Mouse (Mus musculus): ENCODE results near the gene Kcnn1. TPM values are rescaled to one million over a fixed set of nuclear protein-coding genes. Genes with fewer than 3 reads are reported as not detected.
A peak's percentile ranks its signal among the peaks of the same experiment; 100 is the strongest.

Gene Kcnn1
- polyA plus RNA-seq, 2 experiments: 2.5 to 9.1 TPM

- WGBS: 16% methylated on average over 15 of the region's 15 CpGs
- H3K4me3 ChIP-seq (replicated peaks; ENCODE audit: low read length): peak overlapping the region; percentile 54; the same call in 1 of the 2 replicates
- peaks cover 3% of the 10 kb centered on the region; the same call in 1 of the 2 replicates for H3K4me1 ChIP-seq (ENCODE audit: control insufficient read depth, insufficient read depth, low read length)
- H3K9me3 ChIP-seq (ENCODE audit: control insufficient read depth, low read length): no peaks in the 10 kb centered on the region
- peak overlapping the region; percentile 93 for H3K4me2 ChIP-seq (replicated peaks; ENCODE audit: low read depth, low read length, severe bottlenecking)
- TF ChIP-seq POLR2A (IDR thresholded peaks at IDR 0.05; ENCODE audit: borderline replicate concordance, extremely low read depth, insufficient read depth, insufficient read length): no peak
- no peak for ATAC-seq (ENCODE audit: low FRiP score, low read depth)
- DNase-seq (ENCODE audit: low spot score): no peak
- peaks cover 24% of the 10 kb centered on the region for H3K27me3 ChIP-seq (ENCODE audit: control insufficient read depth, insufficient read depth, low read length)
- H3K36me3 ChIP-seq (ENCODE audit: control insufficient read depth, insufficient read depth, low read length): no peaks in the 10 kb centered on the region
- 0 out of 2 replicates have a peak overlapping the region, but pooled peaks have one; percentile 45 for H3K9ac ChIP-seq (ENCODE audit: low read depth, low read length, severe bottlenecking)
- no peak overlapping the region for H3K27ac ChIP-seq (replicated peaks; ENCODE audit: low read depth, low read length)
These were observed 64.8 kb downstream of the Kcnn1 start for GRCm38 (mm10) chr8:70798281-70798680.

GRCm38 (mm10) chr8:70797081-70798070 lies 65.7 kb downstream of the Kcnn1 start:
- peak; percentile 96 for DNase-seq (ENCODE audit: low spot score)
- H3K27ac ChIP-seq (replicated peaks; ENCODE audit: low read depth, low read length): no peak overlapping the region
- no peak for TF ChIP-seq POLR2A (IDR thresholded peaks at IDR 0.05; ENCODE audit: borderline replicate concordance, extremely low read depth, insufficient read depth, insufficient read length)
- 1% methylated on average over 54 of the region's 57 CpGs for WGBS
- peak; percentile 89 for ATAC-seq (ENCODE audit: low FRiP score, low read depth)
- H3K36me3 ChIP-seq (ENCODE audit: control insufficient read depth, insufficient read depth, low read length): no peaks in the 10 kb centered on the region
- peaks cover 21% of the 10 kb centered on the region for H3K27me3 ChIP-seq (ENCODE audit: control insufficient read depth, insufficient read depth, low read length)
- H3K9ac ChIP-seq (ENCODE audit: low read depth, low read length, severe bottlenecking): peak overlapping the region; percentile 45
- peak overlapping the region; percentile 54 for H3K4me3 ChIP-seq (replicated peaks; ENCODE audit: low read length)
- H3K4me1 ChIP-seq (ENCODE audit: control insufficient read depth, insufficient read depth, low read length): peaks cover 10% of the 10 kb centered on the region
- no peaks in the 10 kb centered on the region for H3K9me3 ChIP-seq (ENCODE audit: control insufficient read depth, low read length)
- peak overlapping the region; percentile 93 for H3K4me2 ChIP-seq (replicated peaks; ENCODE audit: low read depth, low read length, severe bottlenecking)

DNA sequence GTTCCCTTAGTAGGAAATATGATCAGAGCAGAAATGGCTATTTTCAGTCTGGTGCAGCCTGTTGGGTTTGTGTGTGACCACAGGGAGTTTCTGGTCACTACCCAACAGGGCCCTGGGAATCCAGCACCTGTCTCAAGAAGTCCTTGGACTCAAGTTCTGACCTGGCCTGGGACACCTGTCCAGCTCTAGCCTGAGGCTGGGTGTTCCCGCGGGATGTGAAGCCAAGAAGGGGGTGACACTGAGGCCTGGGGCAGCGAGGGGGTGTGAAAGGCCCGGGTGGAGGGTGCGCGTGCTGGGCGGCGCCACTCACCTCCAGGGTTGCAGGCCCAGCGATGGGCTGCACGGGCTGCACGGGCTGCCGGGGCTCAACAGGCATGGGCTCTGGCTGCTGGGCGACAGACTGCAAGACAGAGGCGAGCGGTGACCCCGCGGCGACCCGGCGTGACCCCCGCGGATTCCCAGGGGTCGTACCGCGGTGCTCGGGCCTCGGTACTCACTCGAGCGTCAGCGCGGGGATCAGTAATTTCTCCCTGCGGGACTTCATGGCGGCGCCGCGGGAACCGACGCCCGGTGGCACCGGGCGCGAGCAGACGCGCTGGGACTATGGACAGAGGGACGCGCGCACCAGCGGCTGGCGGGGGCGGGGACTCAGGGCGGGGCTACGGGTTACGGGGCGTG lies 66.5 kb downstream of the Kcnn1 start:
- H3K27me3 ChIP-seq (ENCODE audit: control insufficient read depth, insufficient read depth, low read length): peaks cover 21% of the 10 kb centered on the region
- no peak overlapping the region for H3K27ac ChIP-seq (replicated peaks; ENCODE audit: low read depth, low read length)
- TF ChIP-seq POLR2A (IDR thresholded peaks at IDR 0.05; ENCODE audit: borderline replicate concordance, extremely low read depth, insufficient read depth, insufficient read length): no peak
- 3% methylated on average over 49 of the region's 54 CpGs for WGBS
- H3K9me3 ChIP-seq (ENCODE audit: control insufficient read depth, low read length): no peaks in the 10 kb centered on the region
- no peaks in the 10 kb centered on the region for H3K36me3 ChIP-seq (ENCODE audit: control insufficient read depth, insufficient read depth, low read length)
- H3K9ac ChIP-seq (ENCODE audit: low read depth, low read length, severe bottlenecking): peak overlapping the region; percentile 61
- H3K4me3 ChIP-seq (replicated peaks; ENCODE audit: low read length): peak overlapping the region; percentile 54
- ATAC-seq (ENCODE audit: low FRiP score, low read depth): no peak
- H3K4me2 ChIP-seq (replicated peaks; ENCODE audit: low read depth, low read length, severe bottlenecking): peak overlapping the region; percentile 93
- no peak for DNase-seq (ENCODE audit: low spot score)
- peaks cover 13% of the 10 kb centered on the region for H3K4me1 ChIP-seq (ENCODE audit: control insufficient read depth, insufficient read depth, low read length)

DNA sequence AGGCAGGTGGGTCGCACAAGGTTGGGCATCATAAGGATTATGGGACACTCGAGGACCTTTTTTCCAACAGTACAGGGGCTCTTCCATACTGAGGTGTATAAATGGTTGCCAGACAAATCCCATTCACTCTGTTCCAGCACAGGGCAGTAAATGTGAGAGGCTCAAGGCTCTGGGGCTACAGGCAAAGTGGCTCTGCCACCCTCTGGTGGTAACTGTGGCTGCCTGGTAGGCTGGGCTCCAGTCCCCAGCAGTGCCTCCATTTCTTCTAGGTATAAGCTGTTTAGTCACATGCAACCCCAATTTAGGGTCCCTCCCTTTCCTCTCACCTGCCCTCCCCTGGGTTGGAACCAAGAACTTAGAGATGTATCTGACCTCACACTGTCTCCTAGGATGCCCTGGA lies 67.7 kb downstream of the Kcnn1 start:
- Histone ChIP-seq H3K9me3 (ENCODE audit: control insufficient read depth, low read length) (no peaks in the 10 kb centered on the region), H3K36me3 (ENCODE audit: control insufficient read depth, insufficient read depth, low read length) (no peaks in the 10 kb centered on the region), H3K4me1 (ENCODE audit: control insufficient read depth, insufficient read depth, low read length) (peaks cover 25% of the 10 kb centered on the region), H3K27me3 (ENCODE audit: control insufficient read depth, insufficient read depth, low read length) (peaks cover 21% of the 10 kb centered on the region), H3K4me2 (replicated peaks; ENCODE audit: low read depth, low read length, severe bottlenecking) (no peak overlapping the region), H3K27ac (replicated peaks; ENCODE audit: low read depth, low read length) (no peak overlapping the region), H3K4me3 (replicated peaks; ENCODE audit: low read length) (no peak overlapping the region), H3K9ac (ENCODE audit: low read depth, low read length, severe bottlenecking) (no peak overlapping the region)
- TF ChIP-seq POLR2A (IDR thresholded peaks at IDR 0.05; ENCODE audit: borderline replicate concordance, extremely low read depth, insufficient read depth, insufficient read length): no peak
- ATAC-seq (ENCODE audit: low FRiP score, low read depth) (no peak), DNase-seq (ENCODE audit: low spot score) (no peak)
- WGBS: 85% methylated on average over 2 of the region's 2 CpGs

- Histone ChIP-seq H3K4me3 (replicated peaks; ENCODE audit: low read length) (no peak overlapping the region), H3K27me3 (ENCODE audit: control insufficient read depth, insufficient read depth, low read length) (peaks cover 14% of the 10 kb centered on the region), H3K27ac (replicated peaks; ENCODE audit: low read depth, low read length) (no peak overlapping the region), H3K9me3 (ENCODE audit: control insufficient read depth, low read length) (no peaks in the 10 kb centered on the region), H3K36me3 (ENCODE audit: control insufficient read depth, insufficient read depth, low read length) (peaks cover 5% of the 10 kb centered on the region; the same call in 1 of the 2 replicates), H3K4me1 (ENCODE audit: control insufficient read depth, insufficient read depth, low read length) (peaks cover 26% of the 10 kb centered on the region), H3K9ac (ENCODE audit: low read depth, low read length, severe bottlenecking) (no peak overlapping the region), H3K4me2 (replicated peaks; ENCODE audit: low read depth, low read length, severe bottlenecking) (no peak overlapping the region)
- DNase-seq (ENCODE audit: low spot score) (no peak), ATAC-seq (ENCODE audit: low FRiP score, low read depth) (no peak)
- no peak for TF ChIP-seq POLR2A (IDR thresholded peaks at IDR 0.05; ENCODE audit: borderline replicate concordance, extremely low read depth, insufficient read depth, insufficient read length)
- 87% methylated on average over 2 of the region's 2 CpGs for WGBS
These were observed 68.8 kb downstream of the Kcnn1 start for GRCm38 (mm10) chr8:70794215-70794614.
